Mouse (Mus musculus): ENCODE data around the gene Dot1l. TPM values are rescaled to one million over a fixed set of nuclear protein-coding genes. Genes with fewer than 3 reads are reported as not detected.
A peak's percentile ranks its signal among the peaks of the same experiment; 100 is the strongest.

Dot1l gene
- polyA plus RNA-seq, 1 experiment from 2014 or later = 23.0 TPM

- peaks cover 23% of the 10 kb centered on the region for H3K4me1 ChIP-seq (ENCODE audit: control insufficient read depth, insufficient read depth, low read length)
- ATAC-seq (ENCODE audit: insufficient number of reproducible peaks, low FRiP score, low TSS enrichment, low read depth) (peak; percentile 15; the same call in 1 of the 2 replicates), DNase-seq (ENCODE audit: low spot score) (peak; percentile 79)
- no peak overlapping the region for H3K9ac ChIP-seq (ENCODE audit: low read length)
- WGBS = 2% methylated on average over 9 of the region's 9 CpGs
- peaks cover 30% of the 10 kb centered on the region for H3K27me3 ChIP-seq (ENCODE audit: control insufficient read depth, insufficient read depth, low read length)
- H3K36me3 ChIP-seq (ENCODE audit: control insufficient read depth, insufficient read depth, low read length) = peaks cover 5% of the 10 kb centered on the region
- no peaks in the 10 kb centered on the region for H3K9me3 ChIP-seq (ENCODE audit: control insufficient read depth, low read length)
- H3K4me3 ChIP-seq (ENCODE audit: low read depth, low read length) = no peak overlapping the region
- no peak overlapping the region for H3K4me2 ChIP-seq (ENCODE audit: low read depth, severe bottlenecking)
- H3K27ac ChIP-seq (replicated peaks; ENCODE audit: low read depth, low read length) = no peak overlapping the region
Measured at GRCm38 (mm10) chr10:80831136-80831535, 76.1 kb downstream of the Dot1l start.

- Histone ChIP-seq H3K4me2 (ENCODE audit: low read depth, severe bottlenecking) (no peak overlapping the region), H3K4me3 (ENCODE audit: low read depth, low read length) (no peak overlapping the region), H3K9me3 (ENCODE audit: control insufficient read depth, low read length) (no peaks in the 10 kb centered on the region), H3K4me1 (ENCODE audit: control insufficient read depth, insufficient read depth, low read length) (peaks cover 19% of the 10 kb centered on the region), H3K9ac (ENCODE audit: low read length) (no peak overlapping the region), H3K36me3 (ENCODE audit: control insufficient read depth, insufficient read depth, low read length) (peaks cover 5% of the 10 kb centered on the region), H3K27ac (replicated peaks; ENCODE audit: low read depth, low read length) (no peak overlapping the region), H3K27me3 (ENCODE audit: control insufficient read depth, insufficient read depth, low read length) (peaks cover 37% of the 10 kb centered on the region)
- ATAC-seq (ENCODE audit: insufficient number of reproducible peaks, low FRiP score, low TSS enrichment, low read depth) (no peak), DNase-seq (ENCODE audit: low spot score) (no peak)
- WGBS = 72% methylated on average over 7 of the region's 7 CpGs
Measured at GRCm38 (mm10) chr10:80832818-80833217, 77.8 kb downstream of the Dot1l start.

DNA sequence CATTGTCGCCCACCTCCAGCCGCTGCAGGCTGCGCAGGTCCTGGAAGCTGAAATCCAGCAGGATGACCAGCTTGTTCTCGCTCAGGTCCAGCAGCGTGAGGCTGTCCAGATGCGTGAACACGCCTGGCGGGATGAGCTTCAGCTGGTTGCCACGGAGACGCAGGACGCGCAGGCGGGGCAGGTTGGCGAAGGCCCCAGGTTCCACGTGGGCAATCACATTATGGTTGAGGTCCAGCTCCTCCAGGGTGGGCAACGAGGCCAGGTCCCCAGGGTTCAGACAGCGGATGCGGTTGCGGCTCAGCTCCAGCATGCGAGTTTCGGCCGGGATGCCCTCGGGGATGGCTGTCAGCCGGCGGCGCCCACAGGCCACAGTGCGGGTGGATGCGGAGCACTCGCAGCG lies 80.6 kb downstream of the Dot1l start:
- Histone ChIP-seq H3K4me2 (ENCODE audit: low read depth, severe bottlenecking) (no peak overlapping the region), H3K9me3 (ENCODE audit: control insufficient read depth, low read length) (no peaks in the 10 kb centered on the region), H3K4me3 (ENCODE audit: low read depth, low read length) (0 out of 2 replicates have a peak overlapping the region, but pooled peaks have one; percentile 5), H3K36me3 (ENCODE audit: control insufficient read depth, insufficient read depth, low read length) (no peaks in the 10 kb centered on the region; the same call in 1 of the 2 replicates), H3K27me3 (ENCODE audit: control insufficient read depth, insufficient read depth, low read length) (peaks cover 37% of the 10 kb centered on the region), H3K9ac (ENCODE audit: low read length) (no peak overlapping the region; the same call in 1 of the 2 replicates), H3K27ac (replicated peaks; ENCODE audit: low read depth, low read length) (no peak overlapping the region), H3K4me1 (ENCODE audit: control insufficient read depth, insufficient read depth, low read length) (peaks cover 9% of the 10 kb centered on the region; the same call in 1 of the 2 replicates)
- no peak for DNase-seq (ENCODE audit: low spot score)
- ATAC-seq (ENCODE audit: insufficient number of reproducible peaks, low FRiP score, low TSS enrichment, low read depth) = no peak
- WGBS = 58% methylated on average over 30 of the region's 30 CpGs

GRCm38 (mm10) chr10:80836949-80837379 lies 82.0 kb downstream of the Dot1l start:
- H3K36me3 ChIP-seq (ENCODE audit: control insufficient read depth, insufficient read depth, low read length) = no peaks in the 10 kb centered on the region; the same call in 1 of the 2 replicates
- 47% methylated on average over 7 of the region's 7 CpGs for WGBS
- DNase-seq (ENCODE audit: low spot score) (no peak), ATAC-seq (ENCODE audit: insufficient number of reproducible peaks, low FRiP score, low TSS enrichment, low read depth) (no peak)
- H3K4me1 ChIP-seq (ENCODE audit: control insufficient read depth, insufficient read depth, low read length) = no peaks in the 10 kb centered on the region
- no peak overlapping the region for H3K4me3 ChIP-seq (ENCODE audit: low read depth, low read length)
- H3K27ac ChIP-seq (replicated peaks; ENCODE audit: low read depth, low read length) = no peak overlapping the region
- H3K9ac ChIP-seq (ENCODE audit: low read length) = no peak overlapping the region
- H3K27me3 ChIP-seq (ENCODE audit: control insufficient read depth, insufficient read depth, low read length) = peaks cover 37% of the 10 kb centered on the region
- no peaks in the 10 kb centered on the region for H3K9me3 ChIP-seq (ENCODE audit: control insufficient read depth, low read length)
- no peak overlapping the region for H3K4me2 ChIP-seq (ENCODE audit: low read depth, severe bottlenecking)

DNA sequence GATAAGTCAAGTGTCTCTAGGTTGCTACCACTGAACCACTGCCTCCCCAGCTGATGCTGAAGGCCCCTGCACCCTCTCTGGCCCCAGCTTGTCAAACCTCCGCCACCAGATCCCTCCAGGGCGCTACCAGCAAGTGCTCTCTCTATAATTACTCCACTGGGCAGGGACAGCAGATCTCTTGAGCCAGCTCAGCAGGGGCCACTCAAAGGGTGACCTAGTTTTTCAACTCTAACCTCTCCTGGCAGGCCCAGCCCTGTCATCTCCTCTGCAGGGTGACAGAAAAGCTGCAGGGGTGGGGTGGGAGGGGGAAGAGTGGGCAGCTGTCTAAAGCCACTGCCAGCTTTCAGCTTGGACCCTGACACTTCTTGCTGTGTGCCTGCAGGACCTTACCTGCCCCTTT lies 82.8 kb downstream of the Dot1l start:
- no peak overlapping the region for H3K4me3 ChIP-seq (ENCODE audit: low read depth, low read length)
- no peak for DNase-seq (ENCODE audit: low spot score)
- H3K27me3 ChIP-seq (ENCODE audit: control insufficient read depth, insufficient read depth, low read length) = peaks cover 46% of the 10 kb centered on the region
- ATAC-seq (ENCODE audit: insufficient number of reproducible peaks, low FRiP score, low TSS enrichment, low read depth) = no peak
- WGBS = 20% methylated on average over 2 of the region's 2 CpGs
- H3K9ac ChIP-seq (ENCODE audit: low read length) = no peak overlapping the region
- H3K4me1 ChIP-seq (ENCODE audit: control insufficient read depth, insufficient read depth, low read length) = no peaks in the 10 kb centered on the region
- no peaks in the 10 kb centered on the region; the same call in 1 of the 2 replicates for H3K36me3 ChIP-seq (ENCODE audit: control insufficient read depth, insufficient read depth, low read length)
- H3K9me3 ChIP-seq (ENCODE audit: control insufficient read depth, low read length) = no peaks in the 10 kb centered on the region
- H3K4me2 ChIP-seq (ENCODE audit: low read depth, severe bottlenecking) = no peak overlapping the region
- H3K27ac ChIP-seq (replicated peaks; ENCODE audit: low read depth, low read length) = no peak overlapping the region

GRCm38 (mm10) chr10:80838346-80838912 lies 83.4 kb downstream of the Dot1l start:
- H3K4me1 ChIP-seq (ENCODE audit: control insufficient read depth, insufficient read depth, low read length) = peaks cover 2% of the 10 kb centered on the region; the same call in 1 of the 2 replicates
- no peak overlapping the region for H3K4me2 ChIP-seq (ENCODE audit: low read depth, severe bottlenecking)
- no peak overlapping the region for H3K9ac ChIP-seq (ENCODE audit: low read length)
- H3K27ac ChIP-seq (replicated peaks; ENCODE audit: low read depth, low read length) = no peak overlapping the region
- 52% methylated on average over 2 of the region's 2 CpGs for WGBS
- peaks cover 48% of the 10 kb centered on the region for H3K27me3 ChIP-seq (ENCODE audit: control insufficient read depth, insufficient read depth, low read length)
- no peaks in the 10 kb centered on the region; the same call in 1 of the 2 replicates for H3K36me3 ChIP-seq (ENCODE audit: control insufficient read depth, insufficient read depth, low read length)
- no peak overlapping the region for H3K4me3 ChIP-seq (ENCODE audit: low read depth, low read length)
- H3K9me3 ChIP-seq (ENCODE audit: control insufficient read depth, low read length) = no peaks in the 10 kb centered on the region
- no peak for ATAC-seq (ENCODE audit: insufficient number of reproducible peaks, low FRiP score, low TSS enrichment, low read depth)
- no peak for DNase-seq (ENCODE audit: low spot score)

DNA sequence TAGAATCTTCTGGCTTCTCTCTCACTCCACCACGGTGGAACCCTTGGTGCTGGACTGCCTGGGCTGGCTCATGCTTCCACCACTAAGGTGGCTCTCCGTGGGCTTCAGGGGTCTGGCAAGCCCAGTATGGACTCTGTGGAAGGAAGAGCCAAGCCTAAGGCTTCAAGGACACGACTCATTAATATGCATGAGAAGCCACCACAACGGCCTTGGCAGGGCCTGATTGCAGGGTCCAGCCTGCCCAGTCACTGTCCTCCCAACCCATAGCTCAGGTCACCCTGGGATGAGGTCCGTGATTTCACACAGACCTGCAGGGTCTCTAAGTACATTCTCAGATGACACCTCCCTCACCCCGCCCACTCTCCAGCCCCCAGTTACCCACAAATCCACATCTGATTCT lies 84.8 kb downstream of the Dot1l start:
- Histone ChIP-seq H3K36me3 (ENCODE audit: control insufficient read depth, insufficient read depth, low read length) (no peaks in the 10 kb centered on the region; the same call in 1 of the 2 replicates), H3K4me1 (ENCODE audit: control insufficient read depth, insufficient read depth, low read length) (peaks cover 10% of the 10 kb centered on the region; the same call in 1 of the 2 replicates), H3K4me2 (ENCODE audit: low read depth, severe bottlenecking) (no peak overlapping the region), H3K4me3 (ENCODE audit: low read depth, low read length) (no peak overlapping the region), H3K27ac (replicated peaks; ENCODE audit: low read depth, low read length) (no peak overlapping the region), H3K9ac (ENCODE audit: low read length) (no peak overlapping the region), H3K27me3 (ENCODE audit: control insufficient read depth, insufficient read depth, low read length) (peaks cover 49% of the 10 kb centered on the region), H3K9me3 (ENCODE audit: control insufficient read depth, low read length) (no peaks in the 10 kb centered on the region)
- no peak for ATAC-seq (ENCODE audit: insufficient number of reproducible peaks, low FRiP score, low TSS enrichment, low read depth)
- WGBS = 64% methylated on average over 6 of the region's 6 CpGs
- DNase-seq (ENCODE audit: low spot score) = no peak

DNA sequence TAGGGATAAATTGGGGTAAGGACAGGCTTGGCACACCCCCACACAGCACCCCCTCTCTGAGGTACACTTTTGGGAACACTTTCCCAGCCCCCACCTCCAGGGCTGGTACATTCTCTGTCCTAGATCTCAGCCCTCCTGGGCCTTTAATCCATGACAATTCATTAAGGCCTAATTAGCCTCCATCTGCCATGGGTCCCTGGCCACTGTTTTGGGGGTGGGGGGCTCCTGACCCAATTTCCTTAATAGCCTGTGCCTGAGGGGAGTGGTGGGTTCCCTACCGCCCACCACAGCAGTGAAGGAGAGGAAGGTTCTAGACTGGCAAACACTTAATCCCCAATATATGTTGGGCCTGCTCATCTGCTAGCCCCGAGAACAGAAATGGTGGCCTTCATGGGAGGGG lies 86.7 kb downstream of the Dot1l start:
- no peak overlapping the region for H3K9ac ChIP-seq (ENCODE audit: low read length)
- no peaks in the 10 kb centered on the region for H3K9me3 ChIP-seq (ENCODE audit: control insufficient read depth, low read length)

More for the DNA sequence above, 86.7 kb downstream of the Dot1l start:
- Histone ChIP-seq H3K27ac (replicated peaks; ENCODE audit: low read depth, low read length) (no peak overlapping the region), H3K4me2 (ENCODE audit: low read depth, severe bottlenecking) (no peak overlapping the region), H3K4me3 (ENCODE audit: low read depth, low read length) (no peak overlapping the region), H3K27me3 (ENCODE audit: control insufficient read depth, insufficient read depth, low read length) (peaks cover 39% of the 10 kb centered on the region), H3K36me3 (ENCODE audit: control insufficient read depth, insufficient read depth, low read length) (no peaks in the 10 kb centered on the region), H3K4me1 (ENCODE audit: control insufficient read depth, insufficient read depth, low read length) (peaks cover 10% of the 10 kb centered on the region; the same call in 1 of the 2 replicates)
- DNase-seq (ENCODE audit: low spot score) (no peak), ATAC-seq (ENCODE audit: insufficient number of reproducible peaks, low FRiP score, low TSS enrichment, low read depth) (no peak)
- WGBS = 75% methylated on average over 2 of the region's 2 CpGs
